Mouse (Mus musculus) adrenal gland, postnatal 10 days (tissue): ENCODE measurements around the gene H6pd. TPM values are rescaled to one million over a fixed set of nuclear protein-coding genes. Genes with fewer than 3 reads are reported as not detected.

Experiments
- DNase-seq: peaks from one replicate; pipeline ENCODE4 v3.0.0; 2021; ENCODE audit warnings: mixed read lengths
- total RNA-seq, 2 experiments: library from RNA; stranded (reverse); gene quantifications; 2 replicates each; pipeline ENCODE4 v1.2.3; 2021

The H6pd gene
- total RNA-seq, 2 experiments from 2014 or later = 102 to 133 TPM

- no peak for DNase-seq
Observed at GRCm38 (mm10) chr4:149942831-149943741, 65.7 kb downstream of the H6pd start.

GRCm38 (mm10) chr4:149941067-149941755, 67.6 kb downstream of the H6pd start:
- no peak for DNase-seq

GRCm38 (mm10) chr4:149938701-149939100, 70.1 kb downstream of the H6pd start:
- DNase-seq = no peak

GRCm38 (mm10) chr4:149936921-149937320, 71.9 kb downstream of the H6pd start:
- DNase-seq = no peak

GRCm38 (mm10) chr4:149935470-149935869, 73.4 kb downstream of the H6pd start:
- no peak for DNase-seq

- DNase-seq = no peak
Observed at GRCm38 (mm10) chr4:149933519-149934245, 75.1 kb downstream of the H6pd start.

- no peak for DNase-seq
Observed at GRCm38 (mm10) chr4:149933025-149933424, 75.8 kb downstream of the H6pd start.

GRCm38 (mm10) chr4:149932108-149932815, 76.6 kb downstream of the H6pd start:
- no peak for DNase-seq

- DNase-seq = no peak
Observed at GRCm38 (mm10) chr4:149930755-149931154, 78.1 kb downstream of the H6pd start.

Other genes starting within 250 kb of the H6pd start
- 10 to 100 TPM; 24.3 to 34.0 TPM for gene Slc25a33, start 234.7 kb downstream of the H6pd start, total RNA-seq
- gene Spsb1, start 54.0 kb downstream of the H6pd start, total RNA-seq = 10 to 100 TPM; 31.6 TPM
- 1 to 10 TPM; 2.7 to 4.9 TPM for gene Gpr157, start 78.3 kb upstream of the H6pd start, total RNA-seq
- gene Slc2a5, start 110.3 kb upstream of the H6pd start, total RNA-seq = under 1 TPM; 0.27 to 0.75 TPM
- gene Slc2a7, start 139.9 kb upstream of the H6pd start, total RNA-seq = not detected
- gene Car6, start 192.3 kb upstream of the H6pd start, total RNA-seq = under 1 TPM; 0.27 to 0.54 TPM
- 100 to 1,000 TPM; 442 to 474 TPM for gene Eno1, start 227.7 kb upstream of the H6pd start, total RNA-seq